Mouse (Mus musculus) embryo, embryonic 10 days (tissue): ENCODE measurements around the gene Hyal2.

Experiments
- DNase-seq: peaks from one replicate; pipeline ENCODE4 v3.0.0-alpha.2; 2015; ENCODE audit warnings: low spot score

Gene Hyal2

DNA sequence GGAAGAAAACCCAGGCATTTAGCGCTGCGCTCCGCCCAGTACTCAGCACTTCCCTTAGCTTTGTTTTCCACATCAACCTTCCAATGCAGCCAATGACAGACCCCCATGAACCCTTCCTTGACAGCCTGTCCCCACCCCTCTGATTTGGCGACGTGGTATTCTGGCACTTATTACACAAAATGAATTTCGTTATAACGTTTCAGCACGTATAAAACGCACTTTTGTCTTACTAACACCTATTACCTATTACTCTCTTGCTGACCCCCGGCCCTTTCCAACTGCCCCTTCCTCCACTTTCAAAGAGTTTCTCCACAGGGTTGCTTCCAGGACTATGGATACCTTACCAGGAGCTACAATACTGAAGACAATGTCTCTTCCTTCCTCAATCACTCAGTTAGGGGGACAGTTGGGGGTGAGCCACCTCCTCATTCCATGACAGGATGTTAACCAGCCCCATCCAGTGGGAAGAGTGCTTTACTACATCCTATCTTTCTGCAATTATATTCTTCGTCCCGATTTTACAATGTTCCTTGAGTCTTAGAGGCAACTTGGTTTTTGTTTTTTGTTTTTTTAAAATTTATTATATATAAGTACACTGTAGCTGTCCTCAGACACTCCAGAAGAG lies 45.3 kb downstream of the Hyal2 start:
- DNase-seq, result no peak

DNA sequence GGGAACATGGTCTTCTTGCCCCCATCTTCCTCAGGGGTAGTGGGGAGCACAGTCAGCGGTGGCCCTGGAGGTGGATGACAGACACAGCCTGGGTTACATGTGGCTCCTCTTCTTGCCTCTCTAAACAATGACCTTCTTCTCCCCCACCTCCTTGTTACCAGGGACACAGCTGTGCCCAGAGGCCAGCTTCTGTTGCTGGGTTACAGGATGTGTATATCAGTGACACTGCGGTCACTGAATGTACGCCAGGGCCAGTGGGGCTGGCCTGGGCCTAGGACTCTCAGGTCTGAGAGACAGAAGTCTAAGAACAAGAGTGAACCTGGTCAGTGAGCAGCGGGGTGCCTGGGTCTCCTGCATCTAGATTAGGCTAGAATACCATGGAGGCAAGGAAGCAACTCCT lies 47.3 kb downstream of the Hyal2 start:
- DNase-seq, result no peak

DNA sequence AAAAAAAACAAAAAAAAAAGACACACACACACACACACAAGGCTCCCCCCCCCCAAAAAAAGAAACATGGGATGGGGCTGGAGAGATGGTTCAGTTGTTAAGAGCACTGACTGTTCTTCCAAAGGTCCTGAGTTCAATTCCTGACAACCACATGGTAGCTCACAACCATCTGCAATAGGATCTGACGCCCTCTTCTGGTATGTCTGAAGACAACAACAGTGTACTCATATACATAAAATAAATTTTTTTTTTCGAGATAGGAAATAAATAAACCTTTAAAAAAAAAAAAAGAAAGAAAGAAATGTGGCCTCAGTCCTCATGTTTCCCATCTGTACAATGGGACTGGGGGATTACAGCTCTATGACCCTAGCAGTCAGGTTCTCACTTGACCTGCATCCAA lies 49.7 kb downstream of the Hyal2 start:
- DNase-seq, result no peak

DNA sequence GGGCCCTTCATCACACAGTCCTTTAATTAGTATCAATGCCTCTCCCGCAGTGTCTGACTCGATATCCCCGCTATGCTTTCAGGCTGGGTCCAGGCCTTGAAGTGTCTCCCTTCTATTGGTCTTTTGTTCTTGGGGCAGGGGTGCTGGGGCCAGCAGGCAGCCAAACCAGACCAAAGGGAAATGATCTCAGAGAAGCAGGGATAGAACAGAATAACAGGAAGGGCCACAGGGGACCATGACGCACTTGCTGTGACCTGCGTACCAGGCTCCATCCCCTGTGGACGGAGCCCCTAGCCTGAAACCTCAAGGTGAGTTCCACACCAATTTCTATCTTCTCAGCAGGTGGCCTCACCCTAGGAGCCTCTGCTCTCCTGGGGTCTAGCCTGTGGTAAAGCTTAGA lies 50.4 kb downstream of the Hyal2 start:
- DNase-seq, result no peak

DNA sequence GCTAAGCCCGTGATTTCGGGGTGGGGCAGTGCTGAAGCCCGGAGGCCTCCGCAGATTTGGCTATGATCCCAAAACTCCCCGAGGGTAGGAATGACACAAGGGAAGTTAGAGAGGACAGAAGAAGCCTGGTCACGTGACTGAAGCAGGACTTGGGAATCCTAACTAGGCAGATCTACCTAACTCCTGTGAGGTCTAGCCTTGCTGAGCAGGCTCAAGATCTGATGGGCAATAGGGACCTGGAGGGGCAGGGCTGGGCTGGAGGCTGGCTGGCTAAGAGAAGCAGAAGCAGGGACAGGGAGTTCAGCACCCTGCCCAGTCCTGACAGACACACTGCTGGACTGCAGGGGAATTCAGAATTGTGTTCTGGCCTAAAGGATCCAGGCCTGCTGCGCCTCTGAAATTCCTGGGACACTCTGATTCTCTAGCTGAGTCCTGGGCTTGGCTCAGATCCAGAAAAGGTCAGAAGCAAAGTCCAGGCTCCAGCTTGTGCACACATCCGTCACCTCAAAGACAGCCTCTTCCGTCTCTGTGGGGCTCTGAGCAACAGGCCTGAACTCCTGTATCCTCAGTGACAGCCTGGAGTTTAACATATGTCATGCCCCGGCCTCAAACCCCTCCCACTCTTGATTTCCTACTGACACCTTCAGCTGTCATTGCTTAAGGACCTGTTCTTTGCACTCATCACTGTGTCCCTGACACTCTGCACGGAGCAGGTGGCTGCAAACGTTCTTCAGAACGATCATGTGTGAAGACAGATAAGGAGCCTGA lies 51.2 kb downstream of the Hyal2 start:
- no peak for DNase-seq

DNA sequence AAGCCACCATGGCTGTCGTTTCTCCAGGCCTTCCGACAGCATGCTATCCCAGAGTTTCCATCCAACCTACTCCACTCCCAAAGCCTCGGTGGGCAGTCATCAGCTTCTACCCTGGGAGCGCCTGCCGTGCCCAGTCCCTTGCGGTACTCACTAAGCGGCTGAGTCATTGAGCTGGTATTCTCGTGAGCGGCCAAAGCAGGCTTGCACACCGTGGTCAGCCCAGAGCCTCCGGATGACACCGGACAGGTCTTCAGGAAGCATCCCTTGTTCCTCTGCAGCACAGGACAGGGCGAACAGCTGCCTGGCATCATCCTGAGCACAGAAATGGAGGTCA lies 51.8 kb downstream of the Hyal2 start:
- DNase-seq, result no peak

DNA sequence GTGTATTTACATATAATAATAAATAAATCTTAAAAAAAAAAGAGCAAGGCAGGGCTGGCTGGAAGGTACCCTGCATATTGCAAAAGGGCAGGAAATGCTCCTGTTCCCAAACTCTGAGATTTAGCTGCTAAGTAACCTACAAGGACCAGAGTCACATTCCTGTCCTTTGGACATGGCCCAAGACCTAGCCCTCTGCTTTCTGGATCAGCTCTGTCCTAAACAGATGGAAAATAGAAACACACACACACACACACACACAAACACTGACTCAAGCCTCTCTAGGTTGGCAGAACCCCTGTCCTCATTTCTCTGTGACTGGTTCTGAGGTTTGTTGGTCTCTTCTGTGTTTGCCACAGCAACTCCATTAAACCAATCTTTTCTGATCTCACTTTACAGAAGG lies 53.2 kb downstream of the Hyal2 start:
- DNase-seq, result no peak
